Mouse (Mus musculus) megakaryocyte, embryonic 14.5 days (primary cell): Measurements from ENCODE around the gene Nfatc4.

ENCODE experiments used
- FLI1 ChIP-seq: IDR thresholded peaks from 2 replicates; pipeline ENCODE4 v1.6.1; 2012; ENCODE audit warnings: low read length, inconsistent platforms, mixed read lengths
- GATA1 ChIP-seq: IDR thresholded peaks from 3 replicates; pipeline ENCODE4 v1.6.1; 2012; ENCODE audit warnings: mixed read lengths, low read length, inconsistent platforms, borderline replicate concordance

DNA sequence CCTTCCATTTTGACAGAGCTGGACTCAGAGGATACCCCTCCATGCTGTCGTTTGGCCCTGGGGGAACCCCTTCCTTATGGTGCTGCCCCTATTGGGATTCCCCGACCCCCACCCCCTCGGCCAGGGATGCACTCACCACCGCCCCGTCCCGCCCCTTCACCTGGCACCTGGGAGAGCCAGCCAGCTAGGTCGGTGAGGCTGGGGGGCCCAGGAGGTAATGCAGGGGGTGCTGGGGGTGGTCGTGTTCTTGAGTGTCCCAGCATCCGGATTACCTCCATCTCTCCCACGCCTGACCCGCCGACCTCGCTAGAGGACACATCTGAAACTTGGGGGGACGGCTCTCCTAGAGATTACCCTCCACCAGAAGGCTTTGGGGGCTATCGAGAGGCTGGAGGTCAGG lies 3.2 kb downstream of the Nfatc4 start:
- no peak for TF ChIP-seq GATA1
- TF ChIP-seq FLI1, result no peak
